Mouse (Mus musculus) embryonic facial prominence, embryonic 15.5 days (tissue): ENCODE data around the gene Golim4. TPM values are rescaled to one million over a fixed set of nuclear protein-coding genes. Genes with fewer than 3 reads are reported as not detected.
A peak's percentile ranks its signal among the peaks of the same experiment; 100 is the strongest.
"Not testable (repeated sequence)": the region's sequence is repeated elsewhere in the genome, so short reads cannot be mapped to it uniquely, and the experiment has no call there.

Experiments
- ATAC-seq: fragments of 200-750 bp; cut with Nextera tagmentation; 2 replicates; pipeline ENCODE4 v1.8.0; 2017; ENCODE audit warnings: low read depth, moderate TSS enrichment; ENCODE audit not compliant: insufficient number of reproducible peaks, low FRiP score, low TSS enrichment
- H3K27ac ChIP-seq: fragments of 300-500 bp; sonication (generic); replicated peaks from 2 replicates; pipeline ENCODE4 v1.5.1; 2015; ENCODE audit warnings: mild to moderate bottlenecking, inconsistent platforms
- H3K27me3 ChIP-seq: fragments of 300-500 bp; sonication (generic); 2 replicates; pipeline ENCODE4 v1.6.1; 2015; ENCODE audit warnings: inconsistent platforms
- H3K36me3 ChIP-seq: fragments of 300-500 bp; sonication (generic); 2 replicates; pipeline ENCODE4 v1.6.1; 2015; ENCODE audit warnings: mild to moderate bottlenecking, inconsistent platforms
- H3K4me1 ChIP-seq: fragments of 300-500 bp; sonication (generic); 2 replicates; pipeline ENCODE4 v1.6.1; 2015; ENCODE audit warnings: inconsistent platforms
- H3K4me2 ChIP-seq: fragments of 300-500 bp; sonication (generic); replicated peaks from 2 replicates; pipeline ENCODE4 v1.6.1; 2015; ENCODE audit warnings: mild to moderate bottlenecking, inconsistent platforms
- H3K4me3 ChIP-seq: fragments of 300-500 bp; sonication (generic); replicated peaks from 2 replicates; pipeline ENCODE4 v1.5.1; 2015; ENCODE audit warnings: mild to moderate bottlenecking, inconsistent platforms
- H3K9ac ChIP-seq: fragments of 300-500 bp; sonication (generic); 2 replicates; pipeline ENCODE4 v1.6.1; 2015; ENCODE audit warnings: inconsistent platforms
- H3K9me3 ChIP-seq: fragments of 300-500 bp; sonication (generic); replicated peaks from 2 replicates; pipeline ENCODE4 v1.6.1; 2016; ENCODE audit warnings: inconsistent platforms
- whole genome bisulfite sequencing: fragments of 180-500 bp; shearing (Covaris S2); methylation state at CpG from one replicate; pipeline ENCODE4 v1.1.7; 2015; 5-methylcytosine and 5-hydroxymethylcytosine counted together
- polyA plus RNA-seq: library from polyadenylated mRNA; unstranded; fragments of >200 nt; fragmentation: Nextera tagmentation; extraction: Ambion mirVana; gene quantifications from 2 replicates; pipeline ENCODE4 v1.2.1, GENCODE M21; 2015

Golim4 gene
- polyA plus RNA-seq: 61.5 and 68.2 TPM in 2 replicates

DNA sequence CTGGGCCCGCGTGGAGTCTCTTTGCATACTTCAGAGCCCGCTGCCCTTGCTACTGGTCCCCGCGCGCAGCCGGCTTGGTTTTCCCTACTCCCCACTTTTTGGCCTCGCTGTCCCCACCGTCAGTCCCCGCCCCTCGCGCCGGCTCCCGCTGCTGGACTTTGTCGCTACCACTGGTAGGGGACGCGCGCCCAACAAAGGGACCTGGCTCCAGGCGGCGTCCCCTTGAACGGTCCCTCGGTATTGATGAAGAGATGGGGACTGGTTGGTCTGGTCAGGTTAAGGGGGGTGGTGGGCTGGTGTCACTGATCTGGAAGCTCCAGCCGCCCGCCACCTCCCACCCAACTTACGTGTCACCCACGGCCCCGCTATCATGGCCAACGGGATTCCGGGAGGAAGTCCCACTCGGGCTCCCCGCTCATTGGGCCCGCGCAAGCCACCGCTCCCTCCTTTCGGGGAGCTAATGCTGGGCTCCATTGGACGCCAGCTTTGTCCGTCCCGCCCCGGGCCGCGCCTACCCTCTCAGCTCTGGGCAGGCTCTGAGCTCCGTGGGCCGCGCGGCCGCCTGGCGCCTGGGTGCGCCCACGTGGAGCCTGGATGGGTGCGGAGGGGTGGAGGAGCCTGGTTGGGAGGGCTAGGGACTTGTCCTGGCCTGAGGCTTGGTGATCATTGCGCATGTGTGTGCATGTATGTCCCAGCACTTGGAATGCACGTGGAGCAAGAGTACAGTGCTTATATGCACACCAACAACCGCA is at the start of gene Golim4:
TSS of gene Golim4 (minus strand) at position 399 of the 752 bp plus-strand sequence.
- H3K9ac ChIP-seq: peak within 1 kb of the TSS; percentile 75
- peak within 1 kb of the TSS; percentile 83 for H3K4me3 ChIP-seq
- peak within 1 kb of the TSS; percentile 93 for H3K27ac ChIP-seq
- H3K9me3 ChIP-seq: no peaks in the 10 kb centered on the region
- H3K27me3 ChIP-seq: no peaks in the 10 kb centered on the region
- ATAC-seq: peak; percentile 100
- peak within 1 kb of the TSS; percentile 76 for H3K4me2 ChIP-seq
- no peaks in the 10 kb centered on the region for H3K36me3 ChIP-seq
- WGBS: 0% methylated on average over 53 of the region's 53 CpGs
- H3K4me1 ChIP-seq: peaks cover 23% of the 10 kb centered on the region

DNA sequence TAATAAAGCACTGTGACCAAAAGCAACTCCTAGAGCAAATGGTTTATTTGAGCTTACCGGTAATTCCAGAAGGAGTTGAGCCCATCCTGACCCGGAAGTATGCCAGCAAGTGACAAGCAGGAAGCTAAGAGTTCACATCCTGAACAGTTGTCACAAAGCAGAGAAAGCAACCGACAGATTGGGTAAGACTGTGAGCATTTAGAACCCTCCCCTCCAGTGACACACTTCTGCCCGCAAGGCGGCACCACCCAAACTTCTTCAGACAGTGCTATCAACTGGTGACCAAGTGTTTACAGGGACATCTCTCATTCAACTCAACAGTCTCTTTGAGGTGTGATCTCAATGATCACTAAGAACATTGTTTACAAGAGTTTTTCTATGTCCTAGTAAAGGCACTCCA is 48.9 kb upstream of the Golim4 start:
- H3K9ac ChIP-seq: no peak overlapping the region
- WGBS: 76% methylated on average over 5 of the region's 5 CpGs
- no peak for ATAC-seq

DNA sequence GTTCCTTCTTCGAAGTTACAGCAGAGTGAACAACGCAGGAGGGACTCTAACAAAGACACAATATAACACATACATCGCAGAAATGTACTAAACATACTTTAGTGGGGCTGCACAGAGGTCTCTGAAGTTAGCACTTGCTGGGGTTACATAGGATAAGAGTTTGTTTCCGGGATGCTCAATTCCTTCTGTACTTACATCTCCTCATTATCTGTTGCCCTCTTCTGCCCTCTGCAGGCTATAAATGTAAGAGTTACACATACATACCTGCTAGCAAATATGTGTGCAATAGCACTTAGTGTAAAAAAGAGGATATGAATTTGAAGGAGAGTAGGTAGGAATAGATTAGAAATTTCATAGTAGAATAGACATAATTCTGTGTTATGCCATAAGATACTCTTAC is 44.4 kb upstream of the Golim4 start:
- ATAC-seq: no peak
- Histone ChIP-seq H3K4me1 (no peaks in the 10 kb centered on the region), H3K27me3 (no peaks in the 10 kb centered on the region), H3K9ac (no peak overlapping the region), H3K27ac (no peak overlapping the region), H3K4me2 (no peak overlapping the region), H3K9me3 (no peaks in the 10 kb centered on the region), H3K36me3 (no peaks in the 10 kb centered on the region), H3K4me3 (no peak overlapping the region)
- 45% methylated on average over 4 of the region's 4 CpGs for WGBS

More for the DNA sequence above, 48.9 kb upstream of the Golim4 start:
- Histone ChIP-seq H3K4me1 (no peaks in the 10 kb centered on the region), H3K4me2 (no peak overlapping the region), H3K27ac (no peak overlapping the region), H3K4me3 (no peak overlapping the region), H3K9me3 (no peaks in the 10 kb centered on the region), H3K36me3 (no peaks in the 10 kb centered on the region), H3K27me3 (no peaks in the 10 kb centered on the region)

DNA sequence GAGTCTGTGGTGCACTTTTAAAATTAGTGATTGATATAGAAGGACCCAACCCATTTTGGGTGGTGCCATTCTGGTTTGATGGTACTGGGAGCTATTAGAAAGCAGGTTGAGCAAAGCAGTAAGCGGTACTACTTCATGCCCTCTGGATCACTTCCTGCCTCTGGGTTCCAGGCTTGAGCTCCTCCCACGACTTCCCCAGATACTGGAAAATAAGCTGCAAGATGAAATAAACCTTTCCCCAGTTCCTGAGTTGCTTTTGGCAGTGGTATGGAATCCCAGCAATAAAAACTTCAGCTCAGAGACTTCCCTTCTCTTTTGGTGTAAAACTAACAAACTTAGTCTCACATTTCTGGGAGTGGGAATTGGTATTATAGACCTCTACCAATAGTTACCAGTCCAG is 43.7 kb upstream of the Golim4 start:
- no peak overlapping the region for H3K9ac ChIP-seq
- WGBS: 54% methylated on average over 2 of the region's 2 CpGs
- ATAC-seq: no peak

DNA sequence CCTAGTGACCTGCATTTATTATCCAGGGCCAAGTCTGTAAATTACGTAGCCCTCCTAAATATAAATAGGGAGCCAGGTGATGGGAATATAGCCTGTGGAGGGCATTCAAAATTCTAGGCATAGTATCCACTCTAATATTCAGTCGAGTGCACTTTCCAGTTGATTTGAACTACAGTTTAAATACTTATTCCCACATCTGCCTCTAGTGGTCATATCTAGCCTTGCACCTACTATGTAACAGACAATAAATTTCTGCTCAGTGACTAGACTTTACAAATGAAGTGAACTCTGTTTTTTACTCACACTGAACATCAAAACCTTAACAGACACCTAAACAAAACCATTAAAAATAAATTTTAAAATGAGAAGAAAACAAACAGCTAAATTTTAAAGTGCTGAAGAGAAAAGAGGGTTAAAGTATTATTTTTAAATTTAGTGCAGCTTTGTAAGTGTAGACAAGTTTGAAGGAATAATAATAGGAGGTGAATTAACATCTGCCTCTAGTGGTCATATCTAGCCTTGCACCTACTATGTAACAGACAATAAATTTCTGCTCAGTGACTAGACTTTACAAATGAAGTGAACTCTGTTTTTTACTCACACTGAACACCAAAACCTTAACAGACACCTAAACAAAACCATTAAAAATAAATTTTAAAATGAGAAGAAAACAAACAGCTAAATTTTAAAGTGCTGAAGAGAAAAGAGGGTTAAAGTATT is 24.4 kb upstream of the Golim4 start:
- not testable (repeated sequence) for H3K27ac ChIP-seq, H3K4me1 ChIP-seq, H3K36me3 ChIP-seq, H3K9me3 ChIP-seq, H3K27me3 ChIP-seq, ATAC-seq, H3K9ac ChIP-seq, H3K4me3 ChIP-seq, H3K4me2 ChIP-seq
- WGBS: 79% methylated on average over 2 of the region's 2 CpGs

More for the DNA sequence above, 43.7 kb upstream of the Golim4 start:
- H3K4me3 ChIP-seq: no peak overlapping the region
- no peak overlapping the region for H3K27ac ChIP-seq
- no peaks in the 10 kb centered on the region for H3K4me1 ChIP-seq
- no peak overlapping the region for H3K4me2 ChIP-seq
- no peaks in the 10 kb centered on the region for H3K36me3 ChIP-seq
- no peaks in the 10 kb centered on the region for H3K27me3 ChIP-seq
- H3K9me3 ChIP-seq: no peaks in the 10 kb centered on the region

DNA sequence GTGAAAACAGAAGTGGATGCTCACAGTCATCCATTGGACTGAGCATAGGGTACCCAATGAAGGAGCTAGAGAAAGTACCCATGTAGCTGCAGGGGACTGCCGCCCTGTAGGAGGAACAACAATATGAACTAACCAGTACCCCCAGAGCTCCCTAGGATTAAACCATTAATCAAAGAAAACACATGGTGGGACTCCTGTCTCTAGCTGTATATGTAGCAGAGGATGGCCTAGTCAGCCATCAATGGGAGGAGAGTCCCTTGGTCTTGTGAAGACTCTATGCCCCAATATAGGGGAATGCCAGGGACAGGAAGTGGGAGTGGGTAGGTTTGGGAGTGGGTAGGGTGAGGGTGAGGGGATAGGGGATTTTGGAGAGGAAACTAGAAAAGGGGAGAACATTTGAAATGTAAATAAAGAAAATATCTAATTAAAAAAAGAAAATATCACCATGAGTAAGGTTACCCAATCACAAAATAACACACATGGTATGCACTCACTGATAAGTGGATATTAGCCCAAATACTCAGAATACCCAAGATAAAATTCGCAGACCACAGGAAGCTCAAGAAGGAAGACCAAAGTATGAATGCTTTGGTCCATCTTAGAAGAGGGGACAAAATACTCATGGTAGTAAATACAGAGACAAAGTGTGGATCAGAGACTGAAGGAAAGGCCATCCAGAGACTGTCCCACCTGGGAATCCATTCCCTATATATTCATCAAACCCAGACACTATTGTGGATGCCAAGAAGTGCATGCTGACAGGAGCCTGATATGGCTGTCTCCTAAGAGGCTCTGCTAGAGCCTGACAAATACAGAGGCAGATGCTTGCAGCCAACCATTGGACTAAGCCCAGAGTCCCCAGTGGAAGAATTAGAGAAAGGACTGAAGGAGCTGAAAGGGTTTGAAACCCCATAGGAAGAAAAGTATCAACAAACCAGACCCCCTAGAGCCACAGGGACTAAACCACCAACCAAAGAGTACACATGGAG is 6.3 kb upstream of the Golim4 start:
- not testable (repeated sequence) for H3K27me3 ChIP-seq, H3K9me3 ChIP-seq, H3K4me3 ChIP-seq, H3K4me1 ChIP-seq, H3K36me3 ChIP-seq, H3K4me2 ChIP-seq, ATAC-seq, H3K9ac ChIP-seq, H3K27ac ChIP-seq
- WGBS: 88% methylated on average over 2 of the region's 2 CpGs

DNA sequence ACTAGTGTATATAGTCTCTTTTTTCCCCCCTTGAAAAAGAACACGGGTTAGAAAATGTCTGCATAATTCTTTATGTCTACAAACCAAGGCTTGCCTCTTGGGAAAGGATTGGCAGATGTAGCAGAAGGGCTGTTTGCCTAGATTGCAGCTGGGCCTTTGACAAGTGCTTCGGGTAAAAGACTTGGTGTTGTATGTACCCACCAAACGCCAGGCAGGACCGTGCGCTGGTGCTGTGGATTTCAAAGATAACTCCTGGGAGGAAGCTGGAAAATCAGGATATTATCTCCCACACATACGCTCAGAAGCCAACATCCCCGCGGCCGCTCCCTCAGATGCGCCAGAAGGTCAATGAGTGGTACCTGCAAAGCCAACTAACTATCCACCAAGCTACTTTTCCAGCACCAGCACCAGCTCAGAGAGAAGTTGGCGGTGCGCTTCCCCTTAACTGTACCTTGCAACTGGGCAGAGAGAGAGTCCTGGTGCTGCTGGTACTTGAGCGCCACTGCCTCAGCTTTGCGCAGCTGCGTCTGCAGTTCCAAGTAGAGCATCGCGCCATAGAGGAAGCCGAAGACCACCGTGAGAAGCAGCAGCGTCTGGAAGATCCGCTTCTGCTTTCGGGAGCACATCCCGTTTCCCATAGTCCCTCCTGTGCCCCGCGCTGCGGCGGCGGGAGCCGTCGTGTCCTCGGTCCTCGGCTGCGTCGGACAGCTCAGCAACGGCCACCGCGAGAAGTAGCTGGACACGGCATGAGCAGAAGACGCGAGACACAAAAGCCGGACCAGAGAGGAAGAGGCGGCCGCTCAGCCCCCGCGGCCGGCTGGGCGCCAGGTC is 873 bp downstream of the Golim4 start:
- H3K36me3 ChIP-seq: no peaks in the 10 kb centered on the region
- ATAC-seq: peak; percentile 36

DNA sequence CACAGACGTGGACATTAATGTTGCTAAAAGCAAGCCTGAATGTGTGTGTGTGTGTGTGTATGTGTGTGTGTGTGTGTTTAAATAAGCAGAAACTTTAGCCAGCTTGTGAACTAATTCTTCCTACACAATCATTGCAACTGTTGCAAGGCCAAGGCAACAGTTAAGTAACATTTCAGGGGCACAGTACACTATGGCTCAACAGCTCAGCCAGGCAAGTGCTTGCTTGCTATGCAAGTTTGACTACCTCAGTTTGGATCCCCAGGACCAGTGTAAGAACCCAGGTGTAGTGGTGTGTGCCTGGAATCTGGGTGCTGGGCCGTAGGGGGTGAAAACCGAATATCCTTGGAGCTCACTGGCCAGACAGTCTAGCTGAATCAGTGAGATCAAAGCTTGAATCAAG is 2.6 kb downstream of the Golim4 start:
- no peak overlapping the region for H3K9ac ChIP-seq
- peak overlapping the region; percentile 76 for H3K4me2 ChIP-seq
- H3K4me3 ChIP-seq: peak overlapping the region; percentile 83
- peaks cover 23% of the 10 kb centered on the region for H3K4me1 ChIP-seq
- no peak overlapping the region for H3K27ac ChIP-seq
- no peaks in the 10 kb centered on the region for H3K27me3 ChIP-seq
- no peak for ATAC-seq
- no peaks in the 10 kb centered on the region for H3K36me3 ChIP-seq
- 25% methylated on average over 3 of the region's 3 CpGs for WGBS
- H3K9me3 ChIP-seq: no peaks in the 10 kb centered on the region

More for the DNA sequence above, 873 bp downstream of the Golim4 start:
- peak overlapping the region; percentile 75 for H3K9ac ChIP-seq
- H3K4me3 ChIP-seq: peak overlapping the region; percentile 83
- peak overlapping the region; percentile 76 for H3K4me2 ChIP-seq
- H3K9me3 ChIP-seq: no peaks in the 10 kb centered on the region
- WGBS: under 1% methylated on average over 47 of the region's 47 CpGs
- peaks cover 23% of the 10 kb centered on the region for H3K4me1 ChIP-seq
- peak overlapping the region; percentile 93 for H3K27ac ChIP-seq
- no peaks in the 10 kb centered on the region for H3K27me3 ChIP-seq

DNA sequence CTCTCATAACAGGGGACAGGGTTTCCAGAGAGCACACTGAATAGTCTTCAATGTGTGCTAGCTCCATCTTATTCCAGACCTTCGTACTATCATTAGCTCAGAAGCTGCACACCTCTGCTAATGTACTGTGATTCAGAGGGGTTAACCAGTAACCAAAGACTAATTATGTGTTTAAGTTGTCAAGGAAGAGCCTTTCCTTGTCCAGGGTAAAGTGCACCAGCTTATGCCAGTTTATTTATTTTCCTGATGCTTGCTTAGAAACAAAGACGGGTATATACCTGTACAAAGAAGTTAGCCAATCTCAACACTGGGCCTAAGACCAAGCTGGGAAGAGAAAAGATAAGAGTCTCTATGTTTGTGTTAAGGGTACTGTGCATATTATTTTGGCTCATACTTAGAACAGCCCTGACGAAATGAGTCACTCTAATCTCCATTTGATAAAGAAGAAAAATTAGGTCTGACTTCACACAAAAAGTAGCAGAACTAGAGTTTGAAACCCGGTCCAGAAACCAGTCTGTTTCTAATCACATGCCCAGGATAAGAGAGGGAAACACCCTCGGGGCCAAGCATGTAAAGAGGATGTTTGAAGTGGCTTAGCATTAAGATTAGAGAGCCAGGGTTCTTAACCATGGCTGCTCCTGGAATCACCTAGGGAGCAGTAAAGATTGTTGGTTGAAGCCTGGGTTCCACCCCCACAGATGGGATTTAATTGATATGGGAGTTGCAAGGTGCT is 4.3 kb downstream of the Golim4 start:
- WGBS: 46% methylated on average over 5 of the region's 5 CpGs
- H3K4me3 ChIP-seq: no peak overlapping the region
- no peak for ATAC-seq
- H3K9ac ChIP-seq: no peak overlapping the region
- H3K27me3 ChIP-seq: no peaks in the 10 kb centered on the region
- H3K9me3 ChIP-seq: no peaks in the 10 kb centered on the region
- H3K36me3 ChIP-seq: no peaks in the 10 kb centered on the region
- peaks cover 28% of the 10 kb centered on the region for H3K4me1 ChIP-seq
- no peak overlapping the region for H3K4me2 ChIP-seq
- H3K27ac ChIP-seq: no peak overlapping the region

DNA sequence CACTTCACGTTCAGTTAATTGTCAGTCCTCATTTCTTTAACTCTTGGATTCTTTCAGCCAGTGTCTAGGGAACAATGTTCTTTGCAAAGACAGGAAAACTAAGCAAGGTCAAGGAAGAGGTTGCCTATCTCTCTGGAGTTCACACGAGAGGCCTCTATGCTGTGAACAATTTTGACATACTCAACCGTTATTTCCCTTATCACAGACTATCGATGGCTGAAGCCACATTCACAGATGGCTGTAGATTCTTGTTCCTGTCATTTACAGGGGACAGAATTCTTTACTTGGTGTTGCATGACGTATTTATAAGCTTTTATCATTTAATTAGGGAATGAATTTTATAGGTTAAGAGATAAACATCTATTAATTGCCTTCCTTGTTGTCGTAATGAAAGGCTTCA is 5.9 kb downstream of the Golim4 start:
- H3K9ac ChIP-seq: no peak overlapping the region
- no peak overlapping the region for H3K4me2 ChIP-seq
- H3K36me3 ChIP-seq: 0 out of 2 replicates have a peak, but pooled peaks cover 6% of the 10 kb centered on the region
- H3K27me3 ChIP-seq: no peaks in the 10 kb centered on the region
- ATAC-seq: no peak
- WGBS: 85% methylated on average over 6 of the region's 6 CpGs
- H3K4me1 ChIP-seq: peaks cover 22% of the 10 kb centered on the region
- no peaks in the 10 kb centered on the region for H3K9me3 ChIP-seq
- H3K4me3 ChIP-seq: no peak overlapping the region
- H3K27ac ChIP-seq: no peak overlapping the region
